Mouse (Mus musculus): ENCODE data around the gene Ccdc7a. TPM values are rescaled to one million over a fixed set of nuclear protein-coding genes. Genes with fewer than 3 reads are reported as not detected.

Gene Ccdc7a
- polyA plus RNA-seq, 2 experiments from 2014 or later: 1.7 TPM; not detected in 1

GRCm38 (mm10) chr8:128685507-128686428 is 379.5 kb downstream of the Ccdc7a start, which contains the start of gene Itgb1:
Gene Itgb1, plus strand, starts transcription at chr8:128685654.
- ATAC-seq: peak; percentile 61

GRCm38 (mm10) chr8:128684609-128685506 is 380.5 kb downstream of the Ccdc7a start:
- peak; percentile 25 for ATAC-seq

Other genes starting within 250 kb of the Ccdc7a start
- gene Ccdc7b, start 1.6 kb upstream of the Ccdc7a start, polyA plus RNA-seq (2017; shearing (Covaris generic)): not detected
- not detected for gene Gm10999, start 66.1 kb upstream of the Ccdc7a start, polyA plus RNA-seq (2017; shearing (Covaris generic))
- gene 2610044O15Rik8, start 168.9 kb upstream of the Ccdc7a start, polyA plus RNA-seq (2017; shearing (Covaris generic)): 10 to 100 TPM; 16.6 to 34.4 TPM

Data from activated CD4-positive, CD25-positive, alpha-beta regulatory T cell, adult 4 months (primary cell).